9 mouse cellular contexts compared by ENCODE assay signal in genomic region chr2:166415481-166415965, GRCm38 (mm10).
DNase-seq lines count a peak whose midpoint lies in the region; ATAC-seq and TF ChIP-seq lines count a peak whose summit lies in the region.
"Had no signal": no experiment of that assay in that cellular context is flagged by ENCODE, and none has a peak within 500 bp of the region (broad histone marks: within the 10 kb centered on the region; RNA-seq: fewer than 3 reads in every experiment).

No protein-coding gene starts in this region.

- 65% methylated on average over 16 of the region's 16 CpGs for WGBS in kidney, embryonic 14.5 days
- WGBS in hindbrain, embryonic 12.5 days, result 66% methylated on average over 16 of the region's 16 CpGs

- no peak for TF ChIP-seq CTCF in embryonic fibroblast, embryonic 13.5 days (IDR thresholded peaks at IDR 0.05; ENCODE audit: borderline replicate concordance, insufficient read depth, low read length)

- no peak overlapping the region for H3K4me2 ChIP-seq in kidney, embryonic 14.5 days (replicated peaks; ENCODE audit: low read depth, low read length)
- H3K4me2 ChIP-seq in hindbrain, embryonic 12.5 days (replicated peaks), result no peak overlapping the region

- H3K9me3 ChIP-seq in kidney, embryonic 14.5 days (ENCODE audit: control insufficient read depth, low read length), result no peaks in the 10 kb centered on the region
- H3K9me3 ChIP-seq in hindbrain, embryonic 12.5 days (replicated peaks), result no peaks in the 10 kb centered on the region
- H3K9me3 ChIP-seq: midbrain, embryonic 10.5 days had no signal

- H3K9ac ChIP-seq in kidney, embryonic 14.5 days (ENCODE audit: low read depth, low read length), result no peak overlapping the region
- H3K9ac ChIP-seq in hindbrain, embryonic 12.5 days, result no peak overlapping the region

- H3K27ac ChIP-seq in kidney, embryonic 14.5 days (ENCODE audit: low read depth, low read length), result no peak overlapping the region
- H3K27ac ChIP-seq in embryonic fibroblast, embryonic 13.5 days (ENCODE audit: insufficient read depth, low read length), result peak overlapping the region; percentile 12; the same call in 1 of the 2 replicates
- peak overlapping the region; percentile 57 for H3K27ac ChIP-seq in hindbrain, embryonic 12.5 days
- H3K27ac ChIP-seq: midbrain, embryonic 10.5 days had no signal

- no peaks in the 10 kb centered on the region for H3K27me3 ChIP-seq in kidney, embryonic 14.5 days (ENCODE audit: control insufficient read depth, insufficient read depth, low read length)
- no peaks in the 10 kb centered on the region for H3K27me3 ChIP-seq in hindbrain, embryonic 12.5 days

- DNase-seq in kidney, adult 8-10 months, result no peak
- DNase-seq in lung, postnatal 14 days, result peak; percentile 48
- DNase-seq in urinary bladder, postnatal 36 days (ENCODE audit: low spot score in 2 of 2), result no peak
- no peak for DNase-seq in right cerebral cortex, adult 18-20 months

- no peak for TF ChIP-seq POLR2A in embryonic fibroblast, embryonic 13.5 days (IDR thresholded peaks at IDR 0.05; ENCODE audit: low read depth, low read length)

- ATAC-seq in kidney, embryonic 14.5 days (ENCODE audit: low FRiP score, low TSS enrichment), result peak; percentile 51
- no peak for ATAC-seq in hindbrain, embryonic 12.5 days (ENCODE audit: low FRiP score)
- ATAC-seq in cerebellum, adult (ENCODE audit: insufficient number of reproducible peaks, low FRiP score, low TSS enrichment), result no peak

- no peaks in the 10 kb centered on the region for H3K36me3 ChIP-seq in kidney, embryonic 14.5 days (ENCODE audit: control insufficient read depth, insufficient read depth, low read length)
- no peaks in the 10 kb centered on the region for H3K36me3 ChIP-seq in hindbrain, embryonic 12.5 days
- H3K36me3 ChIP-seq: midbrain, embryonic 10.5 days had no signal

- H3K4me1 ChIP-seq in kidney, embryonic 14.5 days (ENCODE audit: control insufficient read depth, insufficient read depth, low read length), result peaks cover 5% of the 10 kb centered on the region
- H3K4me1 ChIP-seq in embryonic fibroblast, embryonic 13.5 days (ENCODE audit: control insufficient read depth, insufficient read depth, low read length), result 0 out of 2 replicates have a peak, but pooled peaks cover 4% of the 10 kb centered on the region
- H3K4me1 ChIP-seq in hindbrain, embryonic 12.5 days, result peaks cover 50% of the 10 kb centered on the region

- no peak overlapping the region for H3K4me3 ChIP-seq in kidney, embryonic 14.5 days (ENCODE audit: low read length)
- no peak overlapping the region for H3K4me3 ChIP-seq in embryonic fibroblast, embryonic 13.5 days (ENCODE audit: insufficient read depth, low read length)
- no peak overlapping the region for H3K4me3 ChIP-seq in hindbrain, embryonic 12.5 days
- H3K4me3 ChIP-seq: midbrain, embryonic 10.5 days had no signal
